Mouse (Mus musculus) heart, adult 2 months (tissue): ENCODE results near the gene Macrod1.

ENCODE experiments used
- CTCF ChIP-seq: fragments of 200-600 bp; IDR thresholded peaks from 2 replicates; pipeline ENCODE4 v1.8.1; 2022; ENCODE audit warnings: antibody characterized with exemption, mild to moderate bottlenecking, moderate library complexity
- EP300 ChIP-seq: fragments of 200-500 bp; IDR thresholded peaks from 2 replicates; pipeline ENCODE4 v1.6.1; 2011; ENCODE audit warnings: low read depth, low read length, control low read depth; ENCODE audit not compliant: insufficient read depth
- POLR2A ChIP-seq: fragments of 200-500 bp; IDR thresholded peaks from 2 replicates; pipeline ENCODE4 v1.6.1; 2011; ENCODE audit warnings: mild to moderate bottlenecking, low read depth, low read length, control low read depth; ENCODE audit not compliant: insufficient read depth

DNA sequence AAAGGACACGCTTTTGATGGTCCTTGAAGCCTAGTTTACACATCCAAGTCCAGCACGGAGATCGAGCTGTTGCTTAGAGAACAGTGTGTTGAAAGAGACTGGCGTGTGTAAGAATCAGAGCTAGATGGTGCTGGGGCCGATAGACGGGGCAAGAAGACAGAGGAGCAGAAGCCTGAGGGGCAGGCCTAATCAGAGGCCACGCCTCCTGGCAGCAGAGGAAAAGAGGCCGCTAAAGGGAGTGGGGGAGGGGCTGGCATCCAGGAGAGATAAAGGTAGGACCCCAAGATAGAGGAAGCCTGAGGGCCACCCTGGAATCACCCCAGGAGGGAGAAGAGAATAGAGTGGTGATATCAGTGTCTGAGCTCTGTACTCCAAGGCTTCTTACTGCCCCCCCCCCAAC lies 114.8 kb downstream of the Macrod1 start:
- no peak for TF ChIP-seq CTCF
- TF ChIP-seq POLR2A: no peak
- TF ChIP-seq EP300: no peak
